Mouse (Mus musculus) liver, adult 2 months (tissue): ENCODE data around the gene Akain1.

ENCODE experiments used
- CTCF ChIP-seq: fragments of 200-500 bp; IDR thresholded peaks from 2 replicates; pipeline ENCODE4 v1.5.1; 2011; ENCODE audit warnings: low read depth, low read length, control low read depth
- POLR2A ChIP-seq: fragments of 200-500 bp; IDR thresholded peaks from 2 replicates; pipeline ENCODE4 v1.6.1; 2011; ENCODE audit warnings: low read length, control low read depth; ENCODE audit not compliant: insufficient read depth; ENCODE audit errors: extremely low read depth

DNA sequence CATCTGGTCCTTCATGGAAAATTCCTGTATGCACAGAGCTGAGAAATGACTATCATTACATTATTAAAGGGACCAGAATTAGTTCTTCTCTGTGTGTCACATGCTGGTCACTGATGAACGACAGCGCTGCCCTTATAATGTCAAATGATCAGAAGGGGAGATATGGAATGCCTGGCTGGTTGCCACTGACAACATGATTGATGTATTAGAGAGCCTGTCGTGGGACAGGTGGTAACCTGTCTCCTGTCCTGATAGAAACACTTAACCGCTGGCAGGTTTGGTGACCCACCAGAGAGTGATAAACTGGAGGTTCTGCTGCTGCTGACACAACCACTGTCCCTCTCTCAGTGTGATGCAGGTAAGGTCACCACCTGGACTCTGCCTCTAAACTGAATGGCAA is 40.1 kb downstream of the Akain1 start:
- TF ChIP-seq CTCF (no peak), POLR2A (no peak)
